Mouse (Mus musculus): ENCODE results near the gene Olfr1116. TPM values are rescaled to one million over a fixed set of nuclear protein-coding genes. Genes with fewer than 3 reads are reported as not detected.

Olfr1116 gene
- polyA plus RNA-seq (2015; fragmentation: Illumina TruSeq; extraction: RNeasy Lipid Tissue Mini Kit (QIAGEN cat#74804); ENCODE audit: low read depth, low replicate concordance): not detected

DNA sequence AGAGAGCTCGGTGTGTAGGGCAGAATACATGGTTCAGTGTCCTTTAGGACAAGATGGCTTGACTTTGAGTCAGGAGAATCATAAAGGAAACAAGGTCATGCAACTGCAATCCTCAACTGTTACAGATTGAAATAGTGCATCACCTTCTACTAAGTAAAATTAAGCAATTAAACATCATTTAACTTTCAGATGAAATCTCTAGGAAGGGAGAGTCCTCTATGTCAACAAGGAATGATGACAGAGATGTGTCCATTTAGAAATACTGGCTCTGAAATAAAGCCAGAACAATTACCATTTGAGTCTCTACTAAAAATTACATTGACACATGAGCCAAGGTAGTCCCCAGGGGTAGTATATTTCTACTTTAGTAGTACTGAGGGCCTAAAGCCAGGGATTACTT lies at the start of gene Olfr1116:
TSS of gene Olfr1116 (plus strand) at position 301 of the 400 bp plus-strand sequence.

DNA sequence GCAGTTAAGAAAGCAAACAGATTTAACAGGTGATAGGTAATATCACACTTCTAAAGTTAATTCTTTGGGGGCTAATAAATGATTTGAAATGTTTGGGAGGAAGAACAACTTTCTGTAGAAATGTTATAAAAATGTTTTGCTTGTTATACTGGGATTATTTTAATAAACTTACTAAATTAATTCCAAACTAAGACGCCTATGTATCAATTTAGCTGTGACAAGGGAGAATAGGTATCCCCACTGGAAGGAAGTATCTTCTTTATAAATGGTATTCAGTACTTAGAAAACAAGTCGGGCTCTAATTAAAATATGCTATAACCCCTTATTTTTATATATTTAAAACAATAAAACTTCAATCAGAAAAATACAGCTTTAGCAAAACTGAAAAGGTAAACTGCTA lies 19.6 kb upstream of the Olfr1116 start, which contains the start of gene Olfr1115:
TSS of gene Olfr1115 (plus strand) at position 301 of the 400 bp plus-strand sequence.

DNA sequence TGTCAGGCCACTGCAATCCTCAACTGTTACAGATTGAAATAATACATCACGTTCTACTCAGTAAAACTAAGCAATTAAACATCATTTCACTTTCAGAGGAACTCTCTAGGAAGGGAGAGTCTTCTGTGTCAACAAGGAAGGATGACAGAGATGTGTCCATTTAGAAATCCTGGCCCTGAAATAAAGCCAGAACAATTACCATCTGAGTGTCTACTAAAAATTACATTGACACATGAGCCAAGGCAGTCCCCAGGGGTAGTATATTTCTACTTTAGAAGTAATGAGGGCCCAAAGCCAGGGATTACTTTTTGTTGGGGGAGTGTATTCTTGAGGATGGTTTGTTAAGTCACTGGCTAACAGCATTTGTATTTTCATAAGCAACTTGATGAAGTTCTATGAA lies 39.9 kb downstream of the Olfr1116 start, which contains the start of gene Olfr1118:
TSS of gene Olfr1118 (plus strand) at position 301 of the 400 bp plus-strand sequence.

Other genes with a start within 250 kb of the Olfr1116 start
- not detected for gene Olfr1104, start 240.5 kb upstream of the Olfr1116 start, polyA plus RNA-seq (2015; fragmentation: Illumina TruSeq; extraction: RNeasy Lipid Tissue Mini Kit (QIAGEN cat#74804); ENCODE audit: low read depth, low replicate concordance)
- gene Olfr1105, start 231.0 kb upstream of the Olfr1116 start, polyA plus RNA-seq (2015; fragmentation: Illumina TruSeq; extraction: RNeasy Lipid Tissue Mini Kit (QIAGEN cat#74804); ENCODE audit: low read depth, low replicate concordance): not detected
- not detected for gene Olfr1106, start 215.3 kb upstream of the Olfr1116 start, polyA plus RNA-seq (2015; fragmentation: Illumina TruSeq; extraction: RNeasy Lipid Tissue Mini Kit (QIAGEN cat#74804); ENCODE audit: low read depth, low replicate concordance)
- not detected for gene Olfr1107, start 191.7 kb upstream of the Olfr1116 start, polyA plus RNA-seq (2015; fragmentation: Illumina TruSeq; extraction: RNeasy Lipid Tissue Mini Kit (QIAGEN cat#74804); ENCODE audit: low read depth, low replicate concordance)
- gene Olfr1109, start 171.5 kb upstream of the Olfr1116 start, polyA plus RNA-seq (2015; fragmentation: Illumina TruSeq; extraction: RNeasy Lipid Tissue Mini Kit (QIAGEN cat#74804); ENCODE audit: low read depth, low replicate concordance): not detected
- gene Olfr259, start 153.0 kb upstream of the Olfr1116 start, polyA plus RNA-seq (2015; fragmentation: Illumina TruSeq; extraction: RNeasy Lipid Tissue Mini Kit (QIAGEN cat#74804); ENCODE audit: low read depth, low replicate concordance): not detected
- not detected for gene Olfr1110, start 127.2 kb upstream of the Olfr1116 start, polyA plus RNA-seq (2015; fragmentation: Illumina TruSeq; extraction: RNeasy Lipid Tissue Mini Kit (QIAGEN cat#74804); ENCODE audit: low read depth, low replicate concordance)
- gene Olfr1111, start 114.9 kb upstream of the Olfr1116 start, polyA plus RNA-seq (2015; fragmentation: Illumina TruSeq; extraction: RNeasy Lipid Tissue Mini Kit (QIAGEN cat#74804); ENCODE audit: low read depth, low replicate concordance): not detected
- not detected for gene Olfr1112, start 79.7 kb upstream of the Olfr1116 start, polyA plus RNA-seq (2015; fragmentation: Illumina TruSeq; extraction: RNeasy Lipid Tissue Mini Kit (QIAGEN cat#74804); ENCODE audit: low read depth, low replicate concordance)
- not detected for gene Olfr1113, start 58.6 kb upstream of the Olfr1116 start, polyA plus RNA-seq (2015; fragmentation: Illumina TruSeq; extraction: RNeasy Lipid Tissue Mini Kit (QIAGEN cat#74804); ENCODE audit: low read depth, low replicate concordance)
- gene Olfr1115, start 19.5 kb upstream of the Olfr1116 start, polyA plus RNA-seq (2015; fragmentation: Illumina TruSeq; extraction: RNeasy Lipid Tissue Mini Kit (QIAGEN cat#74804); ENCODE audit: low read depth, low replicate concordance): not detected
- gene Olfr1118, start 40.0 kb downstream of the Olfr1116 start, polyA plus RNA-seq (2015; fragmentation: Illumina TruSeq; extraction: RNeasy Lipid Tissue Mini Kit (QIAGEN cat#74804); ENCODE audit: low read depth, low replicate concordance): not detected
- gene Olfr1120, start 87.3 kb downstream of the Olfr1116 start, polyA plus RNA-seq (2015; fragmentation: Illumina TruSeq; extraction: RNeasy Lipid Tissue Mini Kit (QIAGEN cat#74804); ENCODE audit: low read depth, low replicate concordance): not detected
- not detected for gene Olfr1121, start 102.4 kb downstream of the Olfr1116 start, polyA plus RNA-seq (2015; fragmentation: Illumina TruSeq; extraction: RNeasy Lipid Tissue Mini Kit (QIAGEN cat#74804); ENCODE audit: low read depth, low replicate concordance)
- not detected for gene Olfr1122, start 118.3 kb downstream of the Olfr1116 start, polyA plus RNA-seq (2015; fragmentation: Illumina TruSeq; extraction: RNeasy Lipid Tissue Mini Kit (QIAGEN cat#74804); ENCODE audit: low read depth, low replicate concordance)
- not detected for gene Olfr1123, start 149.1 kb downstream of the Olfr1116 start, polyA plus RNA-seq (2015; fragmentation: Illumina TruSeq; extraction: RNeasy Lipid Tissue Mini Kit (QIAGEN cat#74804); ENCODE audit: low read depth, low replicate concordance)
- gene Olfr1124, start 162.7 kb downstream of the Olfr1116 start, polyA plus RNA-seq (2015; fragmentation: Illumina TruSeq; extraction: RNeasy Lipid Tissue Mini Kit (QIAGEN cat#74804); ENCODE audit: low read depth, low replicate concordance): not detected
- gene Olfr1126, start 186.4 kb downstream of the Olfr1116 start, polyA plus RNA-seq (2015; fragmentation: Illumina TruSeq; extraction: RNeasy Lipid Tissue Mini Kit (QIAGEN cat#74804); ENCODE audit: low read depth, low replicate concordance): not detected
- not detected for gene Pramel7, start 229.6 kb downstream of the Olfr1116 start, polyA plus RNA-seq (2015; fragmentation: Illumina TruSeq; extraction: RNeasy Lipid Tissue Mini Kit (QIAGEN cat#74804); ENCODE audit: low read depth, low replicate concordance)
- not detected for gene Pramel6, start 239.0 kb downstream of the Olfr1116 start, polyA plus RNA-seq (2015; fragmentation: Illumina TruSeq; extraction: RNeasy Lipid Tissue Mini Kit (QIAGEN cat#74804); ENCODE audit: low read depth, low replicate concordance)